Mouse (Mus musculus) urinary bladder, postnatal 10 days (tissue): ENCODE data around the gene Itih5.

Source experiments
- DNase-seq: peaks from one replicate; pipeline ENCODE4 v3.0.0; 2022; ENCODE audit warnings: low spot score

Gene Itih5

DNA sequence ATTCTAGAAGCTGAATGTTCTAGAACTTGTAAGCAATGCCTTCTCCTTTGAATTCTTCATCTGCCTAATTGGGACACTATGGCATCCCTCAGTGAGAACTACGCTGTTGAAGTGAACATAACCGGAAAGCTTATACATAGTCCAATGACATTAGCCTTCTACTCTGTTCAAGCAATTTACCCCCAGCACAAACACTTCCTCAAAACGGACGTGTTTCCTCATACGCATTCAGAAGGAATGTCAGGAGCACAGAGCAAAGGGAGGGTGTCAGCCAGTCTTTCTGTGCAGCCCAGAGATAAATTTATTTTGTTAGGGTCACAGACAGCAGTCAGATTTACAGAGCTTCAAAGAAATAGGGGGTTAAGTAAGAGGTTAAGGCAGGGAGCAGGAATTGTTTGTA is 108.0 kb downstream of the Itih5 start:
- DNase-seq, result no peak

DNA sequence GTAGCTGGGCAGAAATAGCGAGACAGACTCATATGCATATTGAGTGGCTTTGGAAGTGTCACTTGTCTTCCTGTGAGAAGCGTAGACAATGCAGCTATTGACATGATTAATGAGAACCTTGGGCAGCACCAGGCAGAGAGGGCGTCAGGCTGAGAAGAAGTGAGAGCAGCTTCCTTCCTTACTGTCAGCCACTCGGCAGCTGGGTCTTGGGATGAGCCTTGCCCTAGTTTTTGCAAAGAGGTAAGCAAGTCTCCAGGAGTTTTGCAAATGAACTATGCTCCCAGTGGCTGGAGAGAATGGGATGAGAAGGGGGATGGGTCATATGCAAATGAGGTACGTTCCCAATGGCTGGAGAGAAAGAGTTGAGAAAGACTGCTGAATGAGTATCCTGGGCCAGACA is 109.4 kb downstream of the Itih5 start:
- DNase-seq, result no peak

DNA sequence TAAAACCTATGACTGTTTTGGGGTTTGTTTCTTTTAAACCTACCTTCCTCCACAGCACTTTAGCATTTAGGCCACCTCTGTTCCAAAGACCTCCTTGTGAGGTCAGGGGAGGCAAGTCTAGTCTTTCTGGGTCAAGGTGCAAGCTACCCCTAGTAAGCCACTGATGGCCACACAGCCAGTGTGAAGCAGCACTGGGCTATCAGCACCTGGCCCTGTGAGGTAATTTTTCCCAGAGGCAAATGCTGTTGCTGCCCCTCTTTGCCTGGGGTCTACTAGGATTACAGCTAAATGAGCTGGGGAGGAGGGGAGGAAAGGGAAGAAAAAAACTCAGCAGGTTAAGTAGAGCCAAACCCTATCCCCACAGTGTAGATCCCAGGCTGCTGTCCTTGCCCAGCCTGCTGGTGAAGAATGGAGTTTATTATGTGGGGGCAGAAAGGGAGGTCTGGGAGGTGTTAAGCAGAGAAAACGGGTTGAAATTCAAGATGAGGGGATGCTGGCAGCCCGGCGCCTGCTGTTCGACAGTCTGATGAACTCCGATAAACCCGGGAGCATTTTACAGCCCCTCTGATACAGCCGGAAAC is 110.6 kb downstream of the Itih5 start:
- DNase-seq, result no peak

DNA sequence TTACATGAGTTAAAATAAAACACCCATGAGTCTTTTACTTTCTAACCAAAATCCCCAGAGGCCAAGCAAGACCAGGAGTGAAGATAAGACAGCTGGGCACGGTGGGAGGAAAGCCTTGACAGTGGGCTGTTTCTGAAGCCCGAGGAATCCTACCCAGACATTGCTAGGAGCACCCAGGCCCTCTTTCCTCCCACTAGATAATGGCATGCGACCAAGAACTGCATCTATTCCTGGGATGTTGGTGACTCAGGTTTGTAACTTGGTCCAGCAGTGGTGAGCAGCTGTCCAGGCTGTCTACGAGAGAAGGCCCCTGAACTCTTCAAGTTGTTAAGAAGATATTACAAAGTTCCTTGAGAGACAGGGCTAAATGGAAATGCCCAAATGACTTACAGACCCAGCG is 112.5 kb downstream of the Itih5 start:
- no peak for DNase-seq

DNA sequence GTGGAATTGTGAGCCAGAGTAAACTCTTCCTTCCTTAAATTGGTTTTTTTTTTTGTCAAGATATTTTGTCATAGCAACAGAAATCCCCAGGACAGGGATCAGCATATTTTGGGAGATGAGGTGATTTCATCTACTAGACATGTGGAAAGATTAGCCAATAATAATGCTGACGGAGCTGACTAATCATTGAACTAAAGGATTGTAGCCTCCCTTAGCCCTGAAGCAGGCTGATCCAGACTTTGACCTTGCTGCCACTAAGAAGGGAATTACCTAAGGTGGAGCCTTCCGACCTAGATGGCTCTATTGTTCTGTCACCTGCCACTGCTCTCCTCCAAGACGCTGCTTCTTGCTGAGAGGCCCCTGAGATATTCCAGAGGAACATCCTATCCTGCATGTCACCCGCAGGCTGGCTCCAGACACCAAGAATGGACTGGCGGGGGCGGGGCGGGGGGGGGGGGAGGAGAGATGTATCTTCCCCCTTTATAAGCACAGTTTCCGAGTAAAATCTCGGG is 119.3 kb downstream of the Itih5 start:
- no peak for DNase-seq

DNA sequence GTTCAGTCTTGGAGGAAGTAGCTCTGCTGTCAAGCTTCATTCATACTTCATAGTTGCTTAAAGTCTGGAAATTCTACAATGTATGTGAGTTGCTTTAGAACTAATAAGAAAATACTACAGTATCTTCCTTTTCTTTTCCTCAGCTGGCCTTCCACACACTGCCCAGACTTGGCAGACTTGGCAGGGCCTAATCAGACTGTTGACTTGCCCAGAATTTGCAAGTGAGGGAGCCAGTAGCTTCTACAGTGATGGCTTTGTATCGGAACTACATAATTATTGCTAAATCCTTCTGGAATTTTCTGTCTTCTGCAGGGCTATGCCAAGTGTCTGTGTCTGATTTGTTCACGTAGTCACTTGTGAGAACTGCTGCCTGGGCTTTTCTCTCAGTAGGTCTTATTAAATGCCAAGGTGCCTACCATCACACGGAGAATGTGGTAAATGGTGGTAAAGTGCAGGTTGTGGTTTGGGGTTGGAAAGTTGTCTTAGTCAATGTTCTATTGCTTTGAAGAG is 120.2 kb downstream of the Itih5 start:
- no peak for DNase-seq

DNA sequence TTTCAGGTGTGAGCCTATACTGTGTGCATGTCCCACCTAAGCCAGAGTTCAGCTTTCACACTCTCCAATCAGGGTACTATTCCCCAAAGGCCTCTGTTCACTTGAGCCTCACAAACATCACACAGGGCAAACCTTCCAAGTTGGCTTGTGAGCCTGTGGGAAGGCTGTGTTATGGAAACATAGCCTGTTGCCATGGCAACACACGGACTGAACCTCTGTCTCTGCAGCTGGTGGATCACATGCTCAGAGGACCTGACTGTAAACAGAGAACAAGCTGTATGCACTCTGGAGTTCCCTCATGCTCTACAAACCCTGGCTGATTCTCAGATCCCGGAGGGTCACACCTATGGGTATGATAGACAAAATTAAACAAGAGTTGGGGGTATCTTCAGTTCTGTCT is 122.8 kb downstream of the Itih5 start:
- DNase-seq, result no peak

DNA sequence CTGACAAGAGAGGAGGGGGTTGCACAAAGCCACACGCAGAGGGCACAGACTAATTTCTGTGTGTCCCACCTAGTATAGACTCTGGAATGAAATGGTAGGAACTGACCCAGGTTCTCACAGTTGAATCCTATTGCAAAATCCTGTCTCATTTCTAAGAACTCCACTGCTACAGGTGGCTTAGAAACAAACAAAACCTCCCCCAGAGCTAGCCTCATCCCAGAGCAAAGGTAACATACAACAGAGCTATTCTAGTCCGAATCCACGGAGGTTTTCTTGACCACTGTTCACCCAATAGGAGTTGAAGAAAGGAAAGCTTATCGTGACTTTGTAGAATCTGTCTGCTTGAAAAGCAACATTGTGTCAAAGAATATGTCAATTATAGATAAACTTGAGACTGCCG is 130.3 kb downstream of the Itih5 start:
- DNase-seq, result no peak

DNA sequence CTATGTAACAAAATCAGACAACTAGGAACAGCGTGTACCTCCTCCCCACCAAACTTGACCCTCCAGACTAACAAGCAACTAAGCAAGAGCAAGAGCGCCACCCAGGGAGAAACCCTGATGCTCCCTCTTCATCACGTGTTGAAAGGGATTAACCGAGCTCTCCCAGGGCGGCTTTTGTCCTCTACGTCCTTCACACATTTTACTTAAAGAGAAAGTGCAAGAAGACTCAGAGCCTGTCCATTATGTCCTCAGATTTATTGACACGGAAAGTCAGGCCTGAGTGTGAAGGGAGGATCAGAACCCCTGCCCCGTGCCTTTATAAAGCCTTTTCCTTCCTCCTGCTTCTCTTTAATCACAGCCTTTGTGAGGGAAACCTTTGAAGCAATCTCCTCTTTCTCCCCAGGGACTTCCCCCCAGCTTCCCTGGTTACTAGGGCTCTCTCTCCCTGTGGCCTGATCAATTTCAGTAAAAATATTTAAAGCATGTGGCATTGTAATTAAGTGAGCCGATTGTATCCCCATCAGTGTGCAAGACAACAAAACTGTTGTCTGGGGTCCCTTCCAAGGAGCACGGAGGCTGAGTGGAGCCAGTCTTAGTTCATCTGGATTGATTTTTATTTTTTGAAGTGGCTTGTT is 131.4 kb downstream of the Itih5 start:
- DNase-seq, result no peak

DNA sequence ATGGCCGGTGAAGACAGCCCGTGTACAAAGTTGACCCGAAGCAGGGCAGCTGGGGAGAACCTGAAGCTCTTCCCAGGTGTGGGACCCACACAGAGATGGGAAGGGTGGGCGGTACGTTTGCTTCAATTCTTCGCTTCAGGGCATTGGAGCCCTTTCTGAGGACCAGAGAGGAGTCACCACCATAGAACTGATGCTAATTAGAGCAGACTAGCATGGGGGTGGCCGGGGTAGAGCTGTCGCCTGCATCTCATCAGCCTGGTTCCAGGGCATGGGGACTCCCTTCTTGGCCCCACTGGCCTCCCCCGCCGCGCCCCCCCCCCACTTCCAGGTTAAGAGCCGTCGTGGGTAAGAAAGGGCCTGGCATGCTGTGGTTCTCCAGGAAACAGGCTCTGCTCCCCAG is 132.6 kb downstream of the Itih5 start:
- DNase-seq, result no peak

DNA sequence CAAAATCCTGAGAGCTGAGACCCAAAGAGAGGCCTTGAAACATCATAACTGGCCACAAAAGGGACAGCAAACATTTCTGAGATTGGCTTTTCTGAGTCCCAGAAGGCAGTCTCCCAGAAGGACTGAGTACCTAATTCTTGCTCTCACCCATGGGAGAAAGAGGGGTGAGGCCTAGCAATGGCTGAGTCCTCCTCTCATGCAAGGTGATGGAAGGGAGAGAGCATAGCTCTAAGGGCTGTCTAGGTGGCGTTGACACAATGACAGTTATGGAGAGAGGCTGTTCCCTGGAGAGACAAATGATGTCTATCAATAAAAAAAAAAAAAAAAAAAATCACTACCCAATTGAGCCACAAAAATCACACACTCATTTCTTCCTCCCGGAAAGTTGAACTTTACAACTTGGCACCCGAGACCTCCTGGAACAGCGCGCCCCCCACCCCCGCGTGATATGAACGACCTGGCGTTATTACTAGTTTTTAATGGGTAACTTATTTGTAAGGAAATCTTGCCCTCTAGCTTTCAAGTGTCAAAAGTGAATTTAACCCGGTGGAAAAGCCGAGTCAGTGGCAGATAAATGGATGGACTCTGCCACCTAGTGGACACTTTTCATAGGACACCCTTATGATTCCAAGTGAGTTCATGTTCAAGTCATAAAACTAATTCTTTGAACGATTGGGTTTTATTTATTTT is 134.9 kb downstream of the Itih5 start:
- DNase-seq, result no peak

DNA sequence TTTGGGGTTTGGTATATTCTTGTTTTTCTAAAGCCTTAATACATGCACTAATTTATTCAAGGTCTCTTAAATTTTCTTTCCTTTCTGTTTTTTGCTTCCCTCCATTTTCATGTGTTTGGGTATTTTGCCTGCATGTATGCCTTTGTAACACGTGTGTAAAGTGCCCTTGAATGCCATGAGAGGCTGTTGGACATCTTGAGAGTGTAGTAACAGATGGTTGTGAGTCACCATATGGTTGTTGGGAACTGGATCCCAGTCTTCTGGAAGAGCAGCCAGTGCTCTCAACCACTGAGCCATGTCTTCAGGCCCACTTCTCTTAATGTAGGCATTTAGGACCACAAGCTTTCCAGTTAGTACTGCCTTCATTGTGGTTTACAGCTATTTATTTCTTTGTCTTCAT is 135.5 kb downstream of the Itih5 start:
- no peak for DNase-seq

DNA sequence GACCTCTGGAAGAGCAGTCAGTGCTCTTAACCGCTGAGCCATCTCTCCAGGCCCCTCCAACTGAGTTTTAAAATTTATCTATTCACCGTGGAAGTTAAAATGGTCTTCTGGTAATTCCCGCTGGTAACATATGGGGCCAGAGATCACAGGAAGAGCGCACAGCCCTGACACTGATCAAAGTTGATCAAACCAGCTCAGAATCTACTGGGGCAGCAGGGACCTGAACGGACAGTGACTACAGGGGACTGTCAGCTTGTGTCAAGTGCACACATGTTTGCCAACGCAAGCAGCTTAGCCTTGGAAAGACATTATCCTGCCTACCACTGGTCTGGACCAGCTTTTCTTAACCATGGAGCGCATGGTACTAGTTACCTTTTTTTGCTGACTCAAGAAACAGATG is 136.7 kb downstream of the Itih5 start:
- DNase-seq, result no peak

DNA sequence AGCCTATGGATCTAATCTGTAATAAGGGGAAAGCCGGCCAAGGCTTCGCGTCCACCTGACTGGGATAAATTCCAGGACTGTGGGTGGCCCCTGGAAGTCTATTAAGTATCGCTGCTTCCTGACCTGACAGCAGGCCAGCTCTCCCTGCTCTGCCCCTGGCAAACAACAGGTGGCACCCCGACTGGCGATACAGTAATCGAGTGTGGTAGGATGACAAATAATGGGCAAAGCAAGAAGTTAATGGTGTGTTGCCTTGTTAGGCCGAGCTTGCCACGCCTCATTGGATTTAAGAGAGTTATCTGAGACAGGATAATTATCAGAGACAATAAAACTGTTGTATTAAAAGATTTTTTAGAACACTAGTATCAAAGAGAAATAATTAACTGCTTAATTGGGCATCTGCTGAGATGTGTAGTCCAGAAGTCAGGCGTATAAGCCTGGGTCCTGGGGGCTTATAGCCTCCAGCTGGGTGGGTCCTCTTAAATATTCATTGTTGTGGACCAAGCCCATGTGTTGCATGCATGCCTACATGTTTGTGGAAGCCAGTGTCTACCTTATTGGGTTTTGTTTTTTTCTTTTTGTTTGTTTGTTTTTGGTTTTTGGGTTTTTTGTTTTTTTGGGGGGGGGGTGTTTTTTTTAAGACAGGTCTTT is 140.3 kb downstream of the Itih5 start:
- DNase-seq, result no peak

DNA sequence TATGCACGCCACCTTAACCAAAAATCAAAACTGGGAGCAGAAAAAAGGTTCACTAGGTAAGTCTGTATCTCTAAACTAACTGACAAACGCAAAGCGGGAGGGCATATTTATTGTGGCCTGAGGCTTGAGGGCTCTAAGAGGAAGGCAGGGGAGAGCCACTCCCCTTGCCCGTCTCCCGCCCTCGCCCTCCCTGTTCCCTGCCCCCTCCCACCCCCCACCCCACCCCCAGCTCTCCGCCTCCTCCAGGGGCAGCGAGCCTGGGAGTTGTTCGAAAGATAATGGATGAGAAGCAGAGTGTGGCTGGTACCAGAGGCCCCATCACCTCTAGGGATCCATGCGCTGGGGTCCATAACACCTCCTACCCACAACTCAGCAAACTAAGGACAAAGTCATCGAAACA is 142.5 kb downstream of the Itih5 start:
- no peak for DNase-seq

DNA sequence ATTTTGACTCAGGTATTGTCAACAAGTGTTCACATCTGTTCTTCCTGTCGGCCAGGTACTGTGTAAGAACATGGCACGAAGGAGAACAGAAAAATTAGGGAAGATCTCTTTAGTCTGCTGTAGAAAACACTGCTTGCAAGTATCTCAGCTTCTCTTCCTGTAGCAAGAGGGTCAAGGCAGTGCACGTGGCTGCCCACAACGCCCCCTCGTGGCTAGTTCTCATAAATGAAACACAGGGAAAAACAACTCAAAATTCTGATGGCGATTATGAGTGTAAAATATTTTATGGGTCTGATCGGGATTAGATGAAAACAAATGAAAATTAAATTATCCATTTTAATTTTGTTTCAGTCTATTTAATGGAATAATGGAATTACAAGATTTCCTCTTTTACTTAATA is 146.9 kb downstream of the Itih5 start:
- no peak for DNase-seq

DNA sequence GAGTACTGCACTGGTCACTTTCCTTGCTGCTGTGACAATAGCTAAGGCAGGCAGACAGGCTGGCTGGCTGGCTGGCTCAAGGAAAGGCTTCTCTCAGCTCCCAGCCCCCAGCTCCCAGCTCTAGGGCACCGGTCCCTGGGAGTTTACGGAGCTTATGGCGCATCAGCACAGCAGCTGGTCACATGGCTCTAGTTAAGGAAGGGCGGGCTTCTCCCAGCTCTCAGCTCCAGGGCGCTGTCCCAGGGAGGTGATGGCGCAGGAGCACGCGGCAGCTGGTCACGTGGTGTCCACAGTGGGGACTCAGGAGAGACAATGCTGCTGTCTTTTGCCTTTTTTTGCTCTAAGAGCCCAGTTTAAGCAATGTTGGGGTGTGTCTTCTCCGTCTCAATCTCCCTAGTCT is 147.4 kb downstream of the Itih5 start:
- DNase-seq, result no peak

DNA sequence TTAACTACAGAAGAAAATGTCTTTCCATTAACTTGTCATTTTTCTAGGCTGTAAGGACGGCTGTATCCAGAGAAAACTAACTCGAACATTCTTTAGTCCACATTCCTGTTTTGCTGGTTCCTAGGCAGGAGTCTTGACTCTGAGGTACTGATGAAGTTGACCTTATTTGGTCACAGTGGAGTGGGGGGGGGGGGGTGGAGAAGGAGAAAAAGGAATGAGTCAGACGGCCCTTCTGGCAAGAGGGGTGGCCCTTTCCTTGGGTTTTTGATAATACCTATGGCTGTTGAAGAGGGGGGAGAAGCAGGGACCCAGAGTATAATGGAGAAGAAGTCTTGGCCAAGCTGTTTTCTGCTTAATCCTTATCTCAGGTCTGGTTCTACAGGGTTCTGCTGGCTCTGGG is 148.0 kb downstream of the Itih5 start:
- no peak for DNase-seq

DNA sequence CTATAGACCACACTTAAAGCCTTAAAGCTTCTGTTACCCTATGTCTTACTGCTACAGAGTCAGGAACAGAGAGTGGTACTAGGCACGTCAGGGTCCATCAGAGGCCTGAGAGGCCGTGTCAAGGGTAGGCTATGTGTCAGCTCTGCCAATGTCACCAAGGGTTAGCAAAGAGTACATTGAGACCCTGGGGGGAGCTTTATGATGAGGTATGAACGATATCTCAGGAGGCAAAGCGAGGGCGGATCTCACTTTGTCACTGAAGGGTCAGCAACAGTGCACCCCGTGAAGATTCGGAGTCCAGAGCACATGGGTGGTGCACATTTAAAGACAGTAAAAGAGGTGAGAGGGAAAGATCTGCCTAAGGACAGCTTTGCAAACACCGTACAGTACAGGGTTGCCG is 148.6 kb downstream of the Itih5 start:
- DNase-seq, result no peak

DNA sequence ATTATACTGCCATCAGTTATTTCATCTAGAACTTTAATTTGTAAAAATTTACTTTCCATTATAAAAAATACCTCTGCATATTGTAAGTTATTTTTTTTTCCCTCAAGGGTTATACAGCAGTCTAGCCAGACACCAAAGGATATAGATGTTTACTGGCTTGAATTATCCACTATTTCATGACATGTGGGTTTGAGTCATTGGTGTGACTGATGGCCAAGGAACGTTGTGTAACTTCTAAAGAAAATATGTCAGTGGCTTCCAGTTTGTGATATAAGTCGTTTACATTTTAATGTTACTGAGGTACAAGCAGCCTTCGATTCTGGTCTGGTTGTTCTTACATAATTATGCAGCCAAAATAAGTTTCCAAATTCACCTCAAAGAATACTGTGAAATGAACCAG is 151.5 kb downstream of the Itih5 start:
- no peak for DNase-seq
